Mouse (Mus musculus): Measurements from ENCODE around the gene Ctsq. TPM values are rescaled to one million over a fixed set of nuclear protein-coding genes. Genes with fewer than 3 reads are reported as not detected.
"Not testable (repeated sequence)": the region's sequence is repeated elsewhere in the genome, so short reads cannot be mapped to it uniquely, and the experiment has no call there.

Ctsq gene
- not detected in 2 replicates for polyA plus RNA-seq (2014; fragmentation: Nextera tagmentation; extraction: Ambion mirVana)

- H3K4me1 ChIP-seq (replicated peaks; ENCODE audit: control insufficient read depth, insufficient read depth, low read length), result no peaks in the 10 kb centered on the region
- H3K36me3 ChIP-seq (ENCODE audit: control insufficient read depth, insufficient read depth, low read length), result no peaks in the 10 kb centered on the region
- ATAC-seq (replicated peaks; ENCODE audit: low FRiP score) (no peak), DNase-seq (ENCODE audit: low spot score) (no peak)
- H3K27me3 ChIP-seq (ENCODE audit: control insufficient read depth, insufficient read depth, low read length), result no peaks in the 10 kb centered on the region
- no peak within 1 kb of the TSS for H3K9ac ChIP-seq (ENCODE audit: low read length)
- no peak within 1 kb of the TSS for H3K4me2 ChIP-seq (ENCODE audit: low read depth, low read length, severe bottlenecking)
- peaks cover 10% of the 10 kb centered on the region; the same call in 1 of the 2 replicates for H3K9me3 ChIP-seq (ENCODE audit: control insufficient read depth, low read length)
- H3K4me3 ChIP-seq (ENCODE audit: low read depth, low read length), result no peak within 1 kb of the TSS
- H3K27ac ChIP-seq (ENCODE audit: low read depth, low read length), result no peak within 1 kb of the TSS
- 57% methylated on average over 3 of the region's 3 CpGs for WGBS
Measured at GRCm38 (mm10) chr13:61040531-61040930, at the start of gene Ctsq. Ctsq (minus strand) TSS chr13:61040631.

GRCm38 (mm10) chr13:61022785-61023184 lies 17.6 kb downstream of the Ctsq start:
- 88% methylated on average over 3 of the region's 3 CpGs for WGBS
- H3K9me3 ChIP-seq (ENCODE audit: control insufficient read depth, low read length), result peaks cover 4% of the 10 kb centered on the region; the same call in 1 of the 2 replicates
- no peak for ATAC-seq (replicated peaks; ENCODE audit: low FRiP score)

GRCm38 (mm10) chr13:61021844-61022243 lies 18.6 kb downstream of the Ctsq start:
- Histone ChIP-seq H3K27ac (ENCODE audit: low read depth, low read length) (no peak overlapping the region), H3K9ac (ENCODE audit: low read length) (no peak overlapping the region), H3K9me3 (ENCODE audit: control insufficient read depth, low read length) (peaks cover 4% of the 10 kb centered on the region; the same call in 1 of the 2 replicates), H3K4me2 (ENCODE audit: low read depth, low read length, severe bottlenecking) (no peak overlapping the region), H3K27me3 (ENCODE audit: control insufficient read depth, insufficient read depth, low read length) (no peaks in the 10 kb centered on the region), H3K36me3 (ENCODE audit: control insufficient read depth, insufficient read depth, low read length) (no peaks in the 10 kb centered on the region), H3K4me3 (ENCODE audit: low read depth, low read length) (no peak overlapping the region), H3K4me1 (replicated peaks; ENCODE audit: control insufficient read depth, insufficient read depth, low read length) (no peaks in the 10 kb centered on the region)
- DNase-seq (ENCODE audit: low spot score) (no peak), ATAC-seq (replicated peaks; ENCODE audit: low FRiP score) (no peak)
- WGBS, result 81% methylated on average over 5 of the region's 6 CpGs

More at GRCm38 (mm10) chr13:61022785-61023184, 17.6 kb downstream of the Ctsq start:
- no peaks in the 10 kb centered on the region for H3K36me3 ChIP-seq (ENCODE audit: control insufficient read depth, insufficient read depth, low read length)
- no peak overlapping the region for H3K27ac ChIP-seq (ENCODE audit: low read depth, low read length)
- no peak overlapping the region for H3K4me2 ChIP-seq (ENCODE audit: low read depth, low read length, severe bottlenecking)
- no peaks in the 10 kb centered on the region for H3K4me1 ChIP-seq (replicated peaks; ENCODE audit: control insufficient read depth, insufficient read depth, low read length)
- DNase-seq (ENCODE audit: low spot score), result no peak
- H3K4me3 ChIP-seq (ENCODE audit: low read depth, low read length), result no peak overlapping the region
- H3K9ac ChIP-seq (ENCODE audit: low read length), result no peak overlapping the region
- H3K27me3 ChIP-seq (ENCODE audit: control insufficient read depth, insufficient read depth, low read length), result no peaks in the 10 kb centered on the region

- DNase-seq (ENCODE audit: low spot score) (no peak), ATAC-seq (replicated peaks; ENCODE audit: low FRiP score) (no peak)
- WGBS, result 82% methylated on average over 4 of the region's 4 CpGs
- Histone ChIP-seq H3K27me3 (ENCODE audit: control insufficient read depth, insufficient read depth, low read length) (no peaks in the 10 kb centered on the region), H3K4me1 (replicated peaks; ENCODE audit: control insufficient read depth, insufficient read depth, low read length) (no peaks in the 10 kb centered on the region), H3K9me3 (ENCODE audit: control insufficient read depth, low read length) (peaks cover 11% of the 10 kb centered on the region), H3K27ac (ENCODE audit: low read depth, low read length) (no peak overlapping the region), H3K4me2 (ENCODE audit: low read depth, low read length, severe bottlenecking) (no peak overlapping the region), H3K4me3 (ENCODE audit: low read depth, low read length) (no peak overlapping the region), H3K9ac (ENCODE audit: low read length) (no peak overlapping the region), H3K36me3 (ENCODE audit: control insufficient read depth, insufficient read depth, low read length) (no peaks in the 10 kb centered on the region)
Measured at GRCm38 (mm10) chr13:61010171-61010570, 30.3 kb downstream of the Ctsq start.

- no peak within 1 kb of the TSS for H3K9ac ChIP-seq (ENCODE audit: low read length)
- H3K4me1 ChIP-seq (replicated peaks; ENCODE audit: control insufficient read depth, insufficient read depth, low read length), result no peaks in the 10 kb centered on the region
- no peak within 1 kb of the TSS for H3K27ac ChIP-seq (ENCODE audit: low read depth, low read length)
- H3K27me3 ChIP-seq (ENCODE audit: control insufficient read depth, insufficient read depth, low read length), result no peaks in the 10 kb centered on the region
- no peaks in the 10 kb centered on the region for H3K36me3 ChIP-seq (ENCODE audit: control insufficient read depth, insufficient read depth, low read length)
- DNase-seq (ENCODE audit: low spot score) (no peak), ATAC-seq (replicated peaks; ENCODE audit: low FRiP score) (no peak)
- 82% methylated on average over 3 of the region's 3 CpGs for WGBS
- H3K4me3 ChIP-seq (ENCODE audit: low read depth, low read length), result no peak within 1 kb of the TSS
- no peak within 1 kb of the TSS for H3K4me2 ChIP-seq (ENCODE audit: low read depth, low read length, severe bottlenecking)
- H3K9me3 ChIP-seq (ENCODE audit: control insufficient read depth, low read length), result peaks cover 5% of the 10 kb centered on the region
Measured at GRCm38 (mm10) chr13:61005859-61006258, 34.6 kb downstream of the Ctsq start, which contains the start of gene Ctsj. Ctsj (minus strand) TSS chr13:61005959.

GRCm38 (mm10) chr13:60997600-60997999 lies 42.8 kb downstream of the Ctsq start:
- WGBS, result 71% methylated on average over 2 of the region's 2 CpGs
- Histone ChIP-seq H3K4me3 (ENCODE audit: low read depth, low read length) (no peak overlapping the region), H3K9ac (ENCODE audit: low read length) (no peak overlapping the region), H3K4me1 (replicated peaks; ENCODE audit: control insufficient read depth, insufficient read depth, low read length) (no peaks in the 10 kb centered on the region), H3K4me2 (ENCODE audit: low read depth, low read length, severe bottlenecking) (no peak overlapping the region), H3K9me3 (ENCODE audit: control insufficient read depth, low read length) (no peaks in the 10 kb centered on the region; the same call in 1 of the 2 replicates), H3K36me3 (ENCODE audit: control insufficient read depth, insufficient read depth, low read length) (no peaks in the 10 kb centered on the region), H3K27me3 (ENCODE audit: control insufficient read depth, insufficient read depth, low read length) (no peaks in the 10 kb centered on the region), H3K27ac (ENCODE audit: low read depth, low read length) (no peak overlapping the region)
- DNase-seq (ENCODE audit: low spot score) (no peak), ATAC-seq (replicated peaks; ENCODE audit: low FRiP score) (no peak)

- H3K4me1 ChIP-seq (replicated peaks; ENCODE audit: control insufficient read depth, insufficient read depth, low read length); H3K4me3 ChIP-seq (ENCODE audit: low read depth, low read length); H3K27ac ChIP-seq (ENCODE audit: low read depth, low read length); H3K9me3 ChIP-seq (ENCODE audit: control insufficient read depth, low read length); H3K27me3 ChIP-seq (ENCODE audit: control insufficient read depth, insufficient read depth, low read length); H3K4me2 ChIP-seq (ENCODE audit: low read depth, low read length, severe bottlenecking); ATAC-seq (replicated peaks; ENCODE audit: low FRiP score); DNase-seq (ENCODE audit: low spot score); H3K36me3 ChIP-seq (ENCODE audit: control insufficient read depth, insufficient read depth, low read length); H3K9ac ChIP-seq (ENCODE audit: low read length): not testable (repeated sequence)
- WGBS, result 76% methylated on average over 3 of the region's 5 CpGs
Measured at GRCm38 (mm10) chr13:60986915-60987314, 53.5 kb downstream of the Ctsq start.

Other genes starting within 250 kb of the Ctsq start
- gene Ctsll3, start 237.8 kb downstream of the Ctsq start, polyA plus RNA-seq (2014; fragmentation: Nextera tagmentation; extraction: Ambion mirVana), result not detected in 2 replicates
- gene 4930486L24Rik, start 176.2 kb downstream of the Ctsq start, polyA plus RNA-seq (2014; fragmentation: Nextera tagmentation; extraction: Ambion mirVana), result not detected in 2 replicates
- gene Gm49392, start 143.7 kb downstream of the Ctsq start, polyA plus RNA-seq (2014; fragmentation: Nextera tagmentation; extraction: Ambion mirVana), result not detected in 2 replicates
- 0.88 and 2.6 TPM in 2 replicates for gene Ctla2b, start 143.2 kb downstream of the Ctsq start, polyA plus RNA-seq (2014; fragmentation: Nextera tagmentation; extraction: Ambion mirVana)
- not detected in 2 replicates for gene Tpbpb, start 135.8 kb downstream of the Ctsq start, polyA plus RNA-seq (2014; fragmentation: Nextera tagmentation; extraction: Ambion mirVana)
- not detected in 2 replicates for gene Gm49393, start 105.0 kb downstream of the Ctsq start, polyA plus RNA-seq (2014; fragmentation: Nextera tagmentation; extraction: Ambion mirVana)
- gene Gm49391, start 104.1 kb downstream of the Ctsq start, polyA plus RNA-seq (2014; fragmentation: Nextera tagmentation; extraction: Ambion mirVana), result 0.99 and 1.7 TPM in 2 replicates
- 12.0 and 13.3 TPM in 2 replicates for gene Ctla2a, start 104.0 kb downstream of the Ctsq start, polyA plus RNA-seq (2014; fragmentation: Nextera tagmentation; extraction: Ambion mirVana)
- gene Tpbpa, start 98.6 kb downstream of the Ctsq start, polyA plus RNA-seq (2014; fragmentation: Nextera tagmentation; extraction: Ambion mirVana), result not detected in 2 replicates
- gene Ctsj, start 34.7 kb downstream of the Ctsq start, polyA plus RNA-seq (2014; fragmentation: Nextera tagmentation; extraction: Ambion mirVana), result not detected in 2 replicates
- gene Ctsr, start 123.6 kb upstream of the Ctsq start, polyA plus RNA-seq (2014; fragmentation: Nextera tagmentation; extraction: Ambion mirVana), result not detected in 2 replicates
- gene Cts6, start 162.8 kb upstream of the Ctsq start, polyA plus RNA-seq (2014; fragmentation: Nextera tagmentation; extraction: Ambion mirVana), result not detected in 2 replicates
- gene Cts8, start 214.7 kb upstream of the Ctsq start, polyA plus RNA-seq (2014; fragmentation: Nextera tagmentation; extraction: Ambion mirVana), result not detected in 2 replicates
- gene Gm49398, start 248.2 kb upstream of the Ctsq start, polyA plus RNA-seq (2014; fragmentation: Nextera tagmentation; extraction: Ambion mirVana), result not detected in 2 replicates